Mouse (Mus musculus): ENCODE results near the gene Safb.
A peak's percentile ranks its signal among the peaks of the same experiment; 100 is the strongest.

The Safb gene

DNA sequence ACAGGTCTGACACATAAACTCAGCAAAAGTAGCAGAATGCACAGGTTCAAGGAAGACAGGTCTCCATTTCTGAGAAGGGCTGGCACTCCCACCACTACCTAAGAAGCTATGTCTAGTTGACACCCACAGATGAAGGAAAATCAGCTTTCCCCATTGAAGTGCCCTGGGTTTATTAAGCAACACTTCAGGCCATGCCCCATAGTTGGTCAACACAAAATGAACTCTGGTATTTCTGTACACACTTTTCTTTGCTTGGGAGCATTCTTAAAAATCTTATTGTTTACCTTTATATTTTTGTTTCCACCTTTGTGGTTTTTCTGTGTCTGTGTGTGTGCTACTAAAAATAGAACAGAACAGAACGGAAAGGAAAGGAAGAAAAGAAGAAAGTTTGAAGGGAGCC lies 24.5 kb upstream of the Safb start:
- DNase-seq (ENCODE audit: low spot score in 2 of 2): no peak

DNA sequence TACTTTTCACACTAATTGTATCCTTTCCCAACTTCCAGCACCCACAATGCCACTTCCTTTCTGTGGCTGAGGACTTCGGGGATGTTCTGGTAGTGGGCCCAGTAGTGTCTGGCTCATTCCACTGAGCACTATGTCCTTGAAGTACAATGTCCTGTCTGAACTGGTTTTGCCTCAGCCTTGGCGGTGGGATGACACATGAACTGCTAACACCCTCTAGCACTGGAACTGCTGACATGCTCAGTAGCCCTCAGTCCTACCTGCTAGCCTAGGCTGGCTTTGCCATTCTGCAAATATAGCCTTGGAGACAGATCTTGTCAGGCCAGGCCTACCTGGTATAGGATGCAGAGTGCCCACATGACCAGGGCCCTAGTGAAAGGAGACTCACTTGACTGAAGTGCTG lies 22.8 kb upstream of the Safb start:
- DNase-seq (ENCODE audit: low spot score in 2 of 2): no peak

DNA sequence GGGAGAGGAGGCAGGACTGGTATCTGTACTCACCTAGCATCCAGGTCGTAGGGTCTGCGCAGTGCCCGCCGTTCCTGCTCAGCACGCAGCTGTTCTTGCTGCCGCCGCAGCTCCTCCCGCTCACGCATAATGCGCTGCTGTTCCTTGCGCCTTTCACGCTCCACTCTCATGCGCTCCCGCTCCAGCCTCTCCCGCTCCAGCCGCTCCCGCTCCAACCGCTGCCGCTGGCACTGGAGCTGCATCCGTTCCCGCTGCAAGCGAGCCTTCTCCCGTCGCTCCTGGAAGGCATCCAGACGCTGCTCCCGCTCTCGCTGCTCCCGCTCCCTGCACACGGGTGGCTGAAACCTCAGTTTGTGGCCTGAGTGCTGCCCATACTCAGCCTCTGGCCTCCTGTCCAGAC lies 18.3 kb upstream of the Safb start:
- DNase-seq (ENCODE audit: low spot score in 2 of 2): no peak

DNA sequence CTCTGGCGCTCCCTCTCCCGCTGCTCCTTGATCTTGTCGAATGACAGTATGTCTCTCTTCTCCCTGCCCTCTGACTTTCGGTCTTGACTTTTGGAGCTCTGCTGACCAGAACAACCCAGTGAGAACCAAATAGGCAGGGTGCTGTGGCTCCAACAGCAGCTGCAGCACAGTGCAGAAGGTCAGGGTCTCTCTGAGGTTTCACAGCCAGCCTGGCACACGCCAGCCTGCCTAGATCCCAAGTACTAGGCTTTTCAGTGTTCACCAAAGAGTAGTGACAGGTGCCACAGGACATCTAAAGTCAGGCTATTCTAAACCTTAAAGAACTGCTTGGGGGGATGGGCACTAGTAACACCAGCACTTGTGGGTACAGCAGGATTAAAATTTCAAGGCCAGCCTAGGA lies 17.7 kb upstream of the Safb start:
- DNase-seq (ENCODE audit: low spot score in 2 of 2): no peak

DNA sequence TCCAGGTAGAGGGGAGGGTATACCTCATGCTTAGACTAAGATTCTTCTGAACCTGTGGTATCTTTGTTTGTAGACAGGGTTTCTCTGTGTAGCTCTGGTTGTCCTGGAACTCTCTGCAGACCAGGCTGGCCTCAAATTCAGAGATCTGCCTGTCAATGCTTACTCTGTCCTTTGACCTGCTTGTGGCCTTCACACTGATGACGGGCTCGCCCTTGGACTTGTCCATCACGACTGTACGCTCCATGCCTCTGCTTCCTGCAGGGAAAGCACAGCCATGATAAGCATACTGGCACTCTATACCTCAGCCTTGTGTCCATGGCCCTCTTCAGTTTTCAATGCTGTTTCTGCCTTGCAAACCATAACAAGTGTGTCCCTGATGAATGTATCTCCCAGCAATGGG lies 17.3 kb upstream of the Safb start:
- no peak for DNase-seq (ENCODE audit: low spot score in 2 of 2)

DNA sequence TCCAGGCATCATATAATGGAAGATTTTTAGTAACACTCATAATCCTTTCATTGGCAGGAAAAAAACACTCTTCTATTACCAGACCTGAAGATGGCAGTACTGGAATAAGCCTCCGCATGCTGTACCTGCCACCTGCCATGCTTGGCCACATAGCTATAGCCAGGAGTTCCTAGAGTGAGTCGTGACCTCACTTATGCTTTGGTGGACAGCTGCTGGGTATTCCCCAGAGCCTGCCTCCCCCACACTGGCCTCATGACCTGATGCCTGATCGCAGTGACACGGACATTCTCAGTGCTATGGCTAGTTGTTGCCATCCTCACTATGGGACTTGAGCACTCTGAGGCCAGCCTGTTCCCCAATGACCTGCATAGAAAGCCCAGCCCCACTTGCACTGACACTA lies 14.3 kb upstream of the Safb start:
- no peak for DNase-seq (ENCODE audit: low spot score in 2 of 2)

DNA sequence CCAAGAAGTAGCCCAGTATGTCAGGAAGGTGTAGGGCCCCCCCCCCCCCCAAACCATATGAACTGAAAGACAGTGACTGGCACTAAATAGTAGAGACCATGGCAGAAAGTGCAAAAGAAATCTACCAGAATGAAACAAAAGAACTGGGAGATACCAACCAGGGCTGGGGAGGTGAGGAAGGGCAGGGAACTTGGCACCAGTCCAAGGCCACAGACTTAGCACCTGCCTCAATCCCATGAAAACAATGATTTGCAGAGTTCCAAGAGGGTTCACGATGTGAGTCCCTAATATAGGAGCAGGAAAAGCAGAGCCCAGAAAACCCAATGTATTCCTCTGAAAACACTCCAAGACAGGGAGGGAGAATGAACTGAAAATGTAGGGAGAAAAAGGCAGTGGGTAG lies 12.5 kb upstream of the Safb start:
- no peak for DNase-seq (ENCODE audit: low spot score in 2 of 2)

DNA sequence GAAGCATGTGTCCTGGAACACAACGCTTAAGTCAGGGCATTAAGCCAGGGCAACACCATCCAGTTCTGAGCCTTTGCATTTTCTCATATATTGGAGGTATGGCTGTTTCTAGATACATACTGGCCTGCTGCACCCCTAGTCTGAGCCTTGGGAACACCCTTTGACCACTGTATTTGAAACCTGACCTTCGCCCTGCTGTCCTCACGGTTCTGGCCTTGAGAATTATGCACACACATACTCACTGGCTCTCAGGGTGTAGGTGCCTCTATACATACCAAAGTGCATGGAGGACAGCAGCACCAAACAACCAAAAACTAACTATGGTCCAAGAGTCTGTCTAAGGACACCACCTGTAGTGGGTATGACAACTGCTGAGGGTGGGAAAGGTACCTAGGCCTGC lies 11.7 kb upstream of the Safb start:
- no peak for DNase-seq (ENCODE audit: low spot score in 2 of 2)

DNA sequence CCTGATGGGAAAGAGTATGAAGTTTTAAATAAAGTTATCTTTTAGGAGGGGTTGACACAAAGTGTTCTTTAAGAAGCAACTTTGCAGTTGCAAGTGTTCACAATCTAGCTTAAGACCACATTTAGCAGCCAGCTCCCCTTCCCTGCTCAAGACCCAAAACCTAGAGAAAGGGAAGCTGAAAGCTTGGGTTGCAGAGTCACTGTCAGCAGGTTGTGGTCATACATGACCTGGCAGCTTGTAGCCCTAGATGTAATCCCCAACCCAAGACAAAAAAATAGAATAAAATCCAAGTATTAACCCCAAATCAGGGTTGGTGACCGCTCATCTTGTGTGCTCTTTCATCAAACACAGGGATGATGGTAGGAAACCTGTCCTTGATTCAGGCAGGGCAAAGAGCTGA lies 1.6 kb upstream of the Safb start:
- no peak for DNase-seq (ENCODE audit: low spot score in 2 of 2)

DNA sequence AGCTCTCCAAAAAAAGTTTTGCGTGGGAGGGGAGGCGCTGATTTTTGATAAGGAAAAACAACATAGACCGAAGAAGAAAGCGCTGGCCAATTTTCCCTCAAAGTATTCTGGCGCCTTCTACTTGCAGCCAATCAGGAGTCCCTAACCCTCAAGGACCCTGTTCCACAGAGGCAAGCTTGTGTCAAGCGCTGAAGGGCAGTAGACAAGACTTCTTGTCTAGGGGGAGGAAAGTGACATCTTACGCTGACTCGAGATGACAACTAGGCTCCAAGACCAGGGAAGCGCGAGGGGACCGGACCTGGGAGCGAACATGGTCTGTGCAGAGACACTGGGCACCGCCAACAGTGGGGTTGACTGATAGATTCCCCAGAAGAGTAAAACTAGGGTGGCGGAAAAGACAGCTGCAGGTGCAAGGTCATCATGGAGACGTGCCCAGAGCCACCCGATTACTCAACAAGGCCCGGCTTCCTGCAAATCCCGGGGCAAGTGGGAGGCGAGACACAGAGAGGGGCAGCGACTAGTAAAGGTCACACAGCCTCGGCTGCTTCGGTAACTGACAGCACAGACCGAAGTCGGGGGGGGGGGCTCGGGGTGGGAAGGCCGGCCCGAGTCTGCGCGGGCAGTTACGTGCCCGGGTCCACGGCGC lies 891 bp upstream of the Safb start:
- DNase-seq (ENCODE audit: low spot score in 2 of 2): peak; percentile 24 to 31

DNA sequence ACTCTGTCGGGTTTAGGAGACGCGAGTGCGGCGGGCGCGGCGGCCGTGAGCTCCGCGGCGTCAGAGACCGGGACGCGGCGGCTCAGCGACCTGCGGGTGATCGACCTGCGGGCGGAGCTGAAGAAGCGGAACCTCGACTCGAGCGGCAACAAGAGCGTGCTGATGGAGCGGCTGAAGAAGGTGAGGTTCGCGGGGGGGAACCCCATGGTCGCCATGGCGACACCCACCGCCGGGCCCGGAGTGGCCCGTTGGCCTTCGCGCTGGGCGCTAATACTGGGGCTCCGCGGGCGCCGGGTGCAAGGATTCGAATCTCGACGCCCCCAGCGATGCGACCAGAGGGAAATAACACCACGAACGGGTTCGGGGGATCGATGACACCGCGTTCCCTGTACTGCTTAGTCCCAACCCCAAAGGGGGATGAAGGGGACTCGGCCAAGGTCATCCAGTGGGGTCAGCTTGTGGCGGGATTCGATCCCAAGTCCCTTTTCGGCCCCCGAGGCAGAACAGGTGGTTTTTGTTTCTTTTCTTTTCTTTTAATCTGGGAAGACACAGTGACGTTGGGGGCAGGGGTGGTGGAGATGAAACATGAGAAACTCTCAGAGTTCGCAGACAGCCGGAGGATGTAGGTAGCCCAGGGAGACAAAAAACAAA lies 671 bp downstream of the Safb start:
- peak in 1 of 2 experiments; percentile 15 for DNase-seq (ENCODE audit: low spot score in 2 of 2)

DNA sequence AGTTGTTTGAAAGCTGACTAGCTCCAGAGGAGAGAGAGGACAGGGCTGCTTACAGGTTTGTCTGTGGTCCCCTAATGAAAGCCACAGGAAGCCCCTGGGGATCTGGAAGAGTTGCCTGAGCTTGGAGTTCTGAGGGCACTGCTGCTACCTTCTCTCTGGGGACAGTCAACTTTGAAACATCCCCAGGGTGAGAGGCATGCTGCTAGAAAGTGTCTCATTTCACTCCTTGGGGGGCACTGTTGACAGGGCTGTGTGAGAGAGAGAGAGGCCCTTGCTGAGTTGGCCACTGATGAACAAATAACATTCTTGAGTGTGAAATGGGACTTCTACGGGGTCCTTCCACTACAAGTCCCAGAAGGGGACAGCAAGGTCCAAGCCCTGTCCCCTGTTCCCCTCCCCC lies 3.1 kb downstream of the Safb start:
- DNase-seq (ENCODE audit: low spot score in 2 of 2): no peak

DNA sequence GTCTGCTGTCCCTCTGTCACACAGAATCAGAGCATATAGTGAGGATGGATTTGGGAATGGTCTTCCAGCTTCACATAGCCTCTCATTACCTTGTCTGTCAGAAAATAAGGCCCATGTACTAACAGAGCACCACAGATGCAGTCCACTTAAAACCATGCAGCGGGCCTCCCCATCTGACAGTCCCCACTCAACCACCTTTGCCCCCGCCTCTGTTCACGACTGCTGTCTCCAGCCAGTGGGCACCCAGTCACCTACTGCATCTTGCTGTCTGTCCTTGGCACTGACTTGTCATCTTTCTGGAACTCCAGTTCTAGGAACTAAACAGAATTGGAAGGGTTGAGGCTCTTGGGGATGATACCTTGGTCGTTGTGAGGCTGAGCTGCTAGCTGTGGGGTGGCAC lies 4.3 kb downstream of the Safb start:
- no peak for DNase-seq (ENCODE audit: low spot score in 2 of 2)

DNA sequence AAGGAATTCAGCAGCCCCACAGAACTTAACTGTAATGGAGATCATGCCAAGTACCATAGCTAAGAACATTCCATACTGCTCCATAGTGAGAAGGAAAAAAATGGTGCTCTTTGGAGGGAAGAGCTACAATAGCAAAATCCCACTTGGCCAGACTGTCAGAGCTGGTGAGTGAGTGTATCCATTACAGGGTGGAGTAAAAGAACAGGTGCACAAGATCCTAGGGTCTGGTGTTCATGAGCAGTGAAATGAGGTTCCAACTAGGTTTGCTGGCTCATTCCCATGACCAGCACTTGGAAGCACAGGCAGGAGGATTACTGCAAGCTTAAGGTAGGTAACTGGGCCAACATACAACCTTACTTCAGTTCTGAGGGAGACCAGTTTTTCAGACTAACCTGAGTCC lies 7.9 kb downstream of the Safb start:
- no peak for DNase-seq (ENCODE audit: low spot score in 2 of 2)

DNA sequence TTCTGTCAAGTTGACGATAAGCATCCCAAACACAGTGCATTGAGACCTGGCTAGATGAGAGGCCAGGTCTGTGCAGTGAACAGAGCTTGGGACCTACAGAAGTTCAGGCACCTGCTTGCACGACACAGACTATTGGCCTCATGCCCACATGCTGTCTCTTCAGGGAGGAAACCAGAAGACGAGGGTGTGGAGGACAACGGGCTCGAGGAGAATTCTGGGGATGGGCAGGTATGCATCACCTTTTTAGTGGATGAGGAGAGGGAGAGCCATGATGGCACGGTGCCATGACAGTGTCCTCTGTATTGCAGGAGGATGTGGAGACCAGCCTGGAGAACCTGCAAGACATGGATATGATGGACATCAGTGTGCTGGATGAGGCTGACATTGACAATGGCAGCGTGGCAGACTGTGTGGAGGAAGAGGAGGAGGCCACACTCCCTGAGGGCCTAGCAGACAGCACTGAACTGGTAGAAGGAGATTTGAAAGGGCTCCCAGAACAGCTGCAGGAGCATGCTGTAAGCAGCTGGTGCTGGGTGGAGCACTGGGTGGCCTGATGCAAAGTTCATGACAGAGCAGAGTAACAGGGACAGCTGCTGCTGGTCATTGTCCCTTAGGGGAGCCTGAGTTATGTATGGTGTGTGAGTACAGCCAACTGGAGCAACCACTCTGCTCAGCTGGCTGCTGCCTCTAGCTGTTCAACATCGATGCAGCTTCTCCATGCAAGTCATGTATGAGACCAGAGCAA lies 9.1 kb downstream of the Safb start:
- DNase-seq (ENCODE audit: low spot score in 2 of 2): no peak

DNA sequence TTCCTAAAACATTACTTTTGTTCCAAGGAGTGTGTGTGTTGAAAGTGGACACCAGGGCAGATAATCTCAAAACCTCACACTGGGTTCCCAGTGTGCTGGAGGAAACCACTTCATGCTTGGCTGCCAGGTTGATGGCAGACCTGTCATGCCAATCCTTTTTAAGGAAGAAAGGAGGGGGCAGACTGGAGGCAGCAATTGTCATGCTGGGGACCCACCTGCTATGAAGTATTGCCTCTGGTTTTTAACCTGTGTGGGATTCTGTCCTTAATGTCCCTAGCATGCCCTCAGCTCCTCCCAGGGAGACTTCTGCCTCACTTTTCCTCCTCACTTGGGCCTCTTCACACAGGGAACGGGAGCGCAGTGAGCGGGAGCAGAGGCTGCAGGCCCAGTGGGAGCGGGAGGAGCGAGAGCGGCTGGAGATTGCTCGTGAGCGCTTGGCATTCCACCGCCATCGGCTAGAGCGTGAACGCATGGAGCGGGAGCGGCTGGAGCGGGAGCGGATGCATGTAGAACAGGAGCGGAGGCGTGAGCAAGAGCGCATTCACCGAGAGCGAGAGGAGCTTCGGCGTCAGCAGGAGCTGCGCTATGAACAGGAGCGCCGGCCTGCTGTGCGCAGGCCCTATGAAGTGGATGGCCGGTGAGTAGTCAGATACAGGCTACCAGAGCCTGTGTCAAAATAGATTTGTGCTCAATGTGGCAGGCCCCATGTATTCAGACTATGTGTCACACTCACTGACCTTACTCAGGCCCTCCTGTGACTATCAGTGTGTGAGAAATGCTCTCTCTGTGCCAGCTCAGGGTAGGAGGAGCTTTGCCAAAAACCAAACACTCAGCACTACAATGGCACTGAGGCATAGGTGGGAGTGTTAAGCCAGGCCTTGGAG lies 18.8 kb downstream of the Safb start:
- DNase-seq (ENCODE audit: low spot score in 2 of 2): no peak

DNA sequence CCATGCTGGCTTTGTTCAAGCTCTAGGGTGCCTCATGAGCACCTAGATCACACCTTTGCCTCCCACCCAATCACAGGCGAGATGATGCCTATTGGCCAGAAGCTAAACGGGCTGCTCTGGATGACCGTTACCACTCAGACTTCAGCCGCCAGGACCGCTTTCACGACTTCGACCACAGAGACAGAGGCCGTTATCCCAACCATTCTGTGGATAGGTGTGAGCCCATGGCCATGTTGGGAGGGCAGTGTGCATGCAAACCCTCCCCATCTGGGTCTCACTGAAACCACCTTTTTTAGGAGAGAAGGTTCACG lies 19.4 kb downstream of the Safb start:
- no peak for DNase-seq (ENCODE audit: low spot score in 2 of 2)

DNA sequence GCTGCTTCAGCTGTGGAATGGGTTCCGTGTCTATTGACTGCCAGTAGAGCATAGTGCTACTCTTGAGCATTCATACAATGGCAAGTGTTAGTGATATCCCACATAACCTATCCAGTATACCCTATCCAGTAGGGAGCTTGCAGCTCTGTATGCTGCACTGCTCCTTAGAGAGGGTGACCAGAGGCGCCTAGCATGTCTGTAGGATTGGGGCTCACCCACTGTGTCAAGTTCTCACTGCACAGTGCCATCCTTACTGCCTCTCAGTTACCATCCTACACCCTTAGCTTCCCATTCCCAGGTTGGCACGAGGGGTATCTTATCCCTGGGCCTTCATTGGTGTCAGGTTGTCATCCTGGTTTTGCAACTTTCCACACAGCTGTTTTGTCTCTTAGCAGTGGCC lies 19.8 kb downstream of the Safb start:
- no peak for DNase-seq (ENCODE audit: low spot score in 2 of 2)

DNA sequence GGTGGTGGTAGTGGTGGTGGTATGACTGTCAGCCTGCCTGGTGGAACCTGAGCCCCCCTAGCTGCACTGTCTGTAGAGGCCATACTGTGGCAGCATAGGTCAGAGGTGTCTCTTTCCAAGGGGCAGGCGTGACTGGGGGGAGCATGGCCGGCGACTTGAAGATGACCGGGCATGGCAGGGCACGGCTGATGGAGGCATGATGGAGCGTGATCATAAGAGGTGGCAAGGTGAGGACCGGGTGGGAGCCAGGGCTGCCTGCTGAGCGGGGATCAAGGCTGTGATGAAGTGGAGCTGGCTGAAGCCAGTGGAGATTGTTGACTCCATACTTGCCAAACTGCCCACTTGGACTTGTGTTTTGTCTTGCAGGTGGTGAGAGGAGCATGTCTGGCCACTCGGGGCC lies 20.8 kb downstream of the Safb start:
- no peak for DNase-seq (ENCODE audit: low spot score in 2 of 2)

DNA sequence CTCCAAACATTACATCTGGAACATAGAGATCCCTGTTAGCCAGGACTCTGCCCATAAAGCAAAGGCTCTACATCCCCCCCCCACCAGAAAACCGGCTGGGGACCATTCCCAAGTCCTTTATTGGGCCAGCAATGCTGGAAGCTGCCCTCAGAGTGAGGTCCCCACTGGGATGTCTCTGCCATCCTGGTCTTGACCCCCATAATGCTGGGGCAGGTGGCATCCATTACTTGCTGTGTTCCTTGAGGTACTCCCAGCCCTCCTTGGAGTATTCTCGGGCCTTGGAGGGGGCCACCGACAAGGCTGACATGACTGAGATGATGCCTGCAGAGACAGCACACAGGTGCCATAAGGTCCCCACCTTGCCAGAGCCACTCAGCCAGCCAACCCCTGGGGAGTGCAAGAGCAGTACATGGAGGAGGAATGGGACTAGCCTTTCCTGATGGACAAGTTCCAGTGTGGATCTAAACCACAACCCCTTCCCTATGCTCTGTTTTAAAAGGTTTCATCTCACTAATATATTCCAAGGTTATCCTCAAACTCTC lies 23.0 kb downstream of the Safb start:
- no peak for DNase-seq (ENCODE audit: low spot score in 2 of 2)

DNA sequence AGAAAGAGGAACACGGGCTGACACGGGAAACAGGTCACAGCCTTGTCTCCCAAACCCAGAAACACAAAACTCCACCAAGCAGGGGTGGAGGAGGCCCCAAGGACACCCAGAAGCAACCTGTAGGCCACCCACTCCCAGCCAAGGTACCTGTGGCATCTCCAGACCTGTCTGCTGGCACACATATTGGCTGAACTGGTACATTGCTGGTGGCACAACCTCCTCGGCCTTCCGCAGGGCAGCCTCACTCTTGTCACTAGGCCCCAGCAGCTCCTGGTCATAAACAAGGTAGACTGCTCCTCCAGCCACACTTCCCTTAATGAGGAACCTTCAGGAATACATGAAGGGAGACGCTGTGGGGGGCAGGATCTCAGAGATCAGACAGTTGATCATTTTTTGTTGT lies 24.1 kb downstream of the Safb start:
- no peak for DNase-seq (ENCODE audit: low spot score in 2 of 2)

DNA sequence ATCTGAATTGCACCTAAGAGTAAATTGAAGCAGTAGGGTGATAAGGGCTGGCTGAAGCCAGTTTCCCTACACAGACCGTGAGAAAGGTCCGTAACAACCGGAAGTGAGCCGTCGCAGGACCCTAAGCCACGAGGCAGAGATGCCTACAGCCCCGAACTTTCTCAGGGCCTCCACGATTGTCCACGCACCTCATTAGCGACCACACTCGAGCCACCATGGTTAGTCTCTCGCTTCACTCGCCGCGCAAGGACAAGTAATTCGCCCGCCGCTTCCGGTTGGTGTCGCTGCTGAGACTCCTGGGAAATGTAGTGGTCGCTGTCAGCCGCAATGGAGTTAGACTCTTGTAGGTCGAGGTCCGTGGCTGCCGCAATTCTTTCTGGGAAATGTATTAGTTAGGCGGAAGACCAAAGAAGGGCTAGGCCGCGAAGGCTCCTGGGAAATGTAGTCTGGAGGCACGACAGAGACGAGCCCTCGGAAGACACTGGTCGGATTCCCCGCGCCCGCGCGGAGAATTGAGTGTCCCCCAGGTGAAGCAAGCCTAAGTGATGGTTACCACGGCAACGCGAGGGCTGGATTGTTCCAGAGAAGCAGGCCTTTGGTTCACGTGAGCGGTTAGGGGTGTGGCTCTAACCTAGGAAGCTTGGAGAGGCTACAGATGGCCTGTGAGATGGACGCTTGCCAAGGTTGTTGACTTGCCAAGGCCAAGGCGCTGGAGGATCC lies 25.0 kb downstream of the Safb start, which contains the start of gene 2410015M20Rik:
TSS of gene 2410015M20Rik (minus strand) at position 320 of the 720 bp plus-strand sequence.
- peak; percentile 91 to 95 for DNase-seq (ENCODE audit: low spot score in 2 of 2)
